In genomic region chr2:163825861-163826260, GRCm38 (mm10) we compare ENCODE assay signal across 34 mouse cellular contexts. TPM values are rescaled to one million over a fixed set of nuclear protein-coding genes. Genes with fewer than 3 reads are reported as not detected.
A peak's percentile ranks its signal among the peaks of the same experiment; 100 is the strongest.
DNase-seq lines count a peak whose midpoint lies in the region; ATAC-seq and TF ChIP-seq lines count a peak whose summit lies in the region.
"Had no signal": no experiment of that assay in that cellular context is flagged by ENCODE, and none has a peak within 500 bp of the region (broad histone marks: within the 10 kb centered on the region; RNA-seq: fewer than 3 reads in every experiment).

No protein-coding gene starts in this region.

- no peak overlapping the region for H3K4me2 ChIP-seq in lung, postnatal 0 days (replicated peaks; ENCODE audit: low read depth, low read length)
- no peak overlapping the region for H3K4me2 ChIP-seq in midbrain, embryonic 14.5 days (ENCODE audit: low read length)
- H3K4me2 ChIP-seq: embryonic facial prominence, embryonic 12.5 days; embryonic facial prominence, embryonic 15.5 days; forebrain, embryonic 12.5 days; forebrain, embryonic 15.5 days; heart, embryonic 11.5 days; hindbrain, embryonic 13.5 days; intestine, embryonic 15.5 days had no signal

- TF ChIP-seq EP300 in lung, postnatal 0 days (IDR thresholded peaks at IDR 0.05): no peak

- 0 out of 2 replicates have a peak overlapping the region, but pooled peaks have one; percentile 20 for H3K27ac ChIP-seq in lung, postnatal 0 days (ENCODE audit: low read length)
- no peak overlapping the region for H3K27ac ChIP-seq in midbrain, embryonic 14.5 days (replicated peaks; ENCODE audit: low read depth, low read length)
- H3K27ac ChIP-seq: embryonic facial prominence, embryonic 12.5 days; embryonic facial prominence, embryonic 15.5 days; forebrain, embryonic 12.5 days; forebrain, embryonic 15.5 days; hindbrain, embryonic 10.5 days; hindbrain, embryonic 13.5 days; intestine, embryonic 15.5 days had no signal

- TF ChIP-seq CTCF in lung, postnatal 0 days (IDR thresholded peaks at IDR 0.05): no peak

- no peak overlapping the region for H3K4me3 ChIP-seq in lung, postnatal 0 days (ENCODE audit: low read depth, low read length)
- H3K4me3 ChIP-seq in midbrain, embryonic 14.5 days (replicated peaks; ENCODE audit: low read depth, low read length): no peak overlapping the region
- H3K4me3 ChIP-seq: embryonic facial prominence, embryonic 12.5 days; embryonic facial prominence, embryonic 15.5 days; erythroblast, embryonic 14.5 days; forebrain, embryonic 12.5 days; forebrain, embryonic 15.5 days; hindbrain, embryonic 10.5 days; hindbrain, embryonic 13.5 days; intestine, embryonic 15.5 days had no signal

- 40% methylated on average over 1 of the region's 1 CpGs for WGBS in lung, postnatal 0 days
- 89% methylated on average over 1 of the region's 1 CpGs for WGBS in midbrain, embryonic 14.5 days

- peak; percentile 47 for DNase-seq in adrenal gland, adult 2 months
- DNase-seq in adrenal gland, postnatal 4 days (ENCODE audit: low spot score in 2 of 2): no peak
- peak; percentile 60 for DNase-seq in lung, postnatal 0 days (ENCODE audit: low spot score)
- DNase-seq in lung, postnatal 36 days: no peak
- peak; percentile 50 to 54 for DNase-seq in adrenal gland, postnatal 36 days
- DNase-seq in kidney, postnatal 10 days: no peak
- no peak for DNase-seq in midbrain, embryonic 14.5 days
- DNase-seq: B cell, adult 2 months; cerebellum, adult 11 months; cerebellum, adult 2 months; cerebellum, adult 9-11 months; cerebellum, postnatal 25 days; gastrocnemius, postnatal 25 days; heart, postnatal 36 days; kidney, adult 11 months had no signal

- H3K36me3 ChIP-seq in lung, postnatal 0 days (ENCODE audit: insufficient read depth, low read length): no peaks in the 10 kb centered on the region
- no peaks in the 10 kb centered on the region for H3K36me3 ChIP-seq in midbrain, embryonic 14.5 days (ENCODE audit: control insufficient read depth, insufficient read depth, low read length)
- H3K36me3 ChIP-seq: embryonic facial prominence, embryonic 12.5 days; embryonic facial prominence, embryonic 15.5 days; forebrain, embryonic 12.5 days; forebrain, embryonic 15.5 days; G1E; hindbrain, embryonic 10.5 days; hindbrain, embryonic 13.5 days; intestine, embryonic 15.5 days had no signal

- no peak overlapping the region for H3K9ac ChIP-seq in lung, postnatal 0 days (replicated peaks; ENCODE audit: low read depth)
- H3K9ac ChIP-seq in midbrain, embryonic 14.5 days (replicated peaks; ENCODE audit: low read length): no peak overlapping the region
- H3K9ac ChIP-seq: embryonic facial prominence, embryonic 12.5 days; embryonic facial prominence, embryonic 15.5 days; forebrain, embryonic 12.5 days; forebrain, embryonic 15.5 days; hindbrain, embryonic 13.5 days; intestine, embryonic 15.5 days had no signal

- no peaks in the 10 kb centered on the region for H3K4me1 ChIP-seq in lung, postnatal 0 days (ENCODE audit: insufficient read depth, low read depth, low read length)
- H3K4me1 ChIP-seq in midbrain, embryonic 14.5 days (ENCODE audit: control insufficient read depth, insufficient read depth, low read length): no peaks in the 10 kb centered on the region
- H3K4me1 ChIP-seq: forebrain, embryonic 15.5 days; intestine, embryonic 15.5 days had no signal

- ATAC-seq in lung, postnatal 0 days: peak; percentile 49
- no peak for ATAC-seq in midbrain, embryonic 14.5 days (ENCODE audit: low FRiP score, low TSS enrichment)
- ATAC-seq: forebrain, embryonic 15.5 days; hindbrain, embryonic 16.5 days; intestine, embryonic 15.5 days had no signal

- no peaks in the 10 kb centered on the region for H3K9me3 ChIP-seq in lung, postnatal 0 days (ENCODE audit: low read length)
- no peaks in the 10 kb centered on the region for H3K9me3 ChIP-seq in midbrain, embryonic 14.5 days (ENCODE audit: control insufficient read depth, low read length)
- H3K9me3 ChIP-seq: embryonic facial prominence, embryonic 12.5 days; embryonic facial prominence, embryonic 15.5 days; forebrain, embryonic 12.5 days; forebrain, embryonic 15.5 days; G1E; hindbrain, embryonic 10.5 days; hindbrain, embryonic 13.5 days; intestine, embryonic 15.5 days had no signal

- no peaks in the 10 kb centered on the region for H3K27me3 ChIP-seq in lung, postnatal 0 days (replicated peaks; ENCODE audit: insufficient read depth, low read length)
- no peaks in the 10 kb centered on the region for H3K27me3 ChIP-seq in midbrain, embryonic 14.5 days (ENCODE audit: control insufficient read depth, insufficient read depth, low read length)
- H3K27me3 ChIP-seq: embryonic facial prominence, embryonic 12.5 days; embryonic facial prominence, embryonic 15.5 days; forebrain, embryonic 12.5 days; forebrain, embryonic 15.5 days; hindbrain, embryonic 13.5 days; intestine, embryonic 15.5 days; Patski had no signal

RNA-seq across cellular contexts. Expression of gene Ccn5, which starts 5.2 kb away (rescaled TPM):
- total RNA-seq in adrenal gland, adult 2 months (2021): 1 to 10 TPM in 1 of 2 experiments, under 1 TPM in 1; 0.20 to 1.8 TPM
- polyA plus RNA-seq in adrenal gland, adult 2 months (2012; rRNA removed): 1.2 and 1.9 TPM in 2 replicates
- not detected for total RNA-seq in adrenal gland, postnatal 4 days (2021)
- polyA plus RNA-seq in lung, postnatal 0 days (2015; fragmentation: Nextera tagmentation; extraction: Ambion mirVana): 2.4 and 2.7 TPM in 2 replicates
- under 1 TPM in 1 of 2 experiments, not detected in 1; 0.63 TPM for total RNA-seq in adrenal gland, postnatal 36 days (2021)
- 0.57 and 0.70 TPM in 2 replicates for polyA plus RNA-seq in midbrain, embryonic 14.5 days (2014; fragmentation: Nextera tagmentation; extraction: Ambion mirVana)
- total RNA-seq: CH12.LX; common myeloid progenitor, adult 5-6 weeks; G1E had no signal
- polyA plus RNA-seq: erythroblast, embryonic 14.5 days; G1E had no signal

RNA-seq across cellular contexts. Expression of gene Kcnk15, which starts 27.6 kb away (rescaled TPM):
- not detected for total RNA-seq in adrenal gland, adult 2 months (2021)
- 0.19 TPM in 1 of 2 replicates, not detected in the other for polyA plus RNA-seq in adrenal gland, adult 2 months (2012; rRNA removed)
- total RNA-seq in adrenal gland, postnatal 4 days (2021): not detected
- not detected in 2 replicates for polyA plus RNA-seq in lung, postnatal 0 days (2015; fragmentation: Nextera tagmentation; extraction: Ambion mirVana)
- not detected for total RNA-seq in adrenal gland, postnatal 36 days (2021)
- not detected in 2 replicates for polyA plus RNA-seq in midbrain, embryonic 14.5 days (2014; fragmentation: Nextera tagmentation; extraction: Ambion mirVana)
- total RNA-seq: CH12.LX; common myeloid progenitor, adult 5-6 weeks; G1E; gastrocnemius, adult 8-10 months; gastrocnemius, postnatal 25 days; heart, adult 8-10 months; heart, postnatal 36 days had no signal
- polyA plus RNA-seq: embryonic facial prominence, embryonic 12.5 days; embryonic facial prominence, embryonic 15.5 days; erythroblast, embryonic 14.5 days; forebrain, embryonic 12.5 days; forebrain, embryonic 15.5 days; G1E; gonadal fat pad, adult 2 months; heart, embryonic 11.5 days; heart, embryonic 14.5 days; heart, postnatal 0 days; hindbrain, embryonic 10.5 days; hindbrain, embryonic 13.5 days; intestine, embryonic 15.5 days; Patski had no signal

Comparison
In these comparisons a context has a peak if more than half of its experiments do, and no peak if none do; other contexts are left out.
1. DNase-seq: peak in adrenal gland, adult 2 months (single experiment), lung, postnatal 0 days (single experiment) and adrenal gland, postnatal 36 days (2 of 2); none in adrenal gland, postnatal 4 days (0 of 2), lung, postnatal 36 days (single experiment), kidney, postnatal 10 days (single experiment) and midbrain, embryonic 14.5 days (single experiment).